Mouse (Mus musculus) forebrain, embryonic 11.5 days (tissue): ENCODE results near the gene Trappc11. TPM values are rescaled to one million over a fixed set of nuclear protein-coding genes. Genes with fewer than 3 reads are reported as not detected.

Experiments used
- ATAC-seq: fragments of 200-750 bp; cut with Nextera tagmentation; replicated peaks from 2 replicates; pipeline ENCODE4 v1.8.0; 2017; ENCODE audit warnings: moderate TSS enrichment; ENCODE audit not compliant: low FRiP score
- DNase-seq: peaks from one replicate; pipeline ENCODE4 v3.0.0-alpha.2; 2017; ENCODE audit warnings: low spot score
- H3K27ac ChIP-seq: fragments of 300-500 bp; sonication (generic); 2 replicates; pipeline ENCODE4 v1.5.1; 2014; ENCODE audit warnings: low read depth, low read length
- H3K27me3 ChIP-seq: fragments of 300-500 bp; sonication (generic); 2 replicates; pipeline ENCODE4 v1.6.1; 2014; ENCODE audit warnings: mild to moderate bottlenecking, low read length, mixed read lengths; ENCODE audit not compliant: control insufficient read depth, insufficient read depth
- H3K36me3 ChIP-seq: fragments of 300-500 bp; sonication (generic); 2 replicates; pipeline ENCODE4 v1.6.1; 2014; ENCODE audit warnings: mild to moderate bottlenecking, low read length, moderate library complexity, mixed read lengths; ENCODE audit not compliant: control insufficient read depth, insufficient read depth
- H3K4me1 ChIP-seq: fragments of 300-500 bp; sonication (generic); replicated peaks from 2 replicates; pipeline ENCODE4 v1.6.1; 2014; ENCODE audit warnings: low read length, mixed read lengths; ENCODE audit not compliant: control insufficient read depth, insufficient read depth
- H3K4me2 ChIP-seq: fragments of 300-500 bp; sonication (generic); 2 replicates; pipeline ENCODE4 v1.6.1; 2014; ENCODE audit warnings: low read depth, mild to moderate bottlenecking, low read length, moderate library complexity, mixed read lengths; ENCODE audit not compliant: severe bottlenecking
- H3K4me3 ChIP-seq: fragments of 300-500 bp; sonication (generic); 2 replicates; pipeline ENCODE4 v1.5.1; 2014; ENCODE audit warnings: low read depth, low read length
- H3K9ac ChIP-seq: fragments of 300-500 bp; sonication (generic); 2 replicates; pipeline ENCODE4 v1.6.1; 2014; ENCODE audit warnings: low read length
- H3K9me3 ChIP-seq: fragments of 300-500 bp; sonication (generic); 2 replicates; pipeline ENCODE4 v1.6.1; 2016; ENCODE audit warnings: low read length, mixed read lengths; ENCODE audit not compliant: control insufficient read depth
- WGBS: fragments of 180-500 bp; shearing (Covaris S2); extraction: QIAGEN DNeasy Blood & Tissue Kit; methylation state at CpG from one replicate; pipeline ENCODE4 v1.1.7; 2014; 5-methylcytosine and 5-hydroxymethylcytosine counted together
- polyA plus RNA-seq: library from polyadenylated mRNA; unstranded; fragments of >200 nt; fragmentation: Nextera tagmentation; extraction: Ambion mirVana; gene quantifications from 2 replicates; pipeline ENCODE4 v1.2.1, GENCODE M21; 2014

The Trappc11 gene
- polyA plus RNA-seq, 1 experiment from 2014 or later: 44.2 TPM

DNA sequence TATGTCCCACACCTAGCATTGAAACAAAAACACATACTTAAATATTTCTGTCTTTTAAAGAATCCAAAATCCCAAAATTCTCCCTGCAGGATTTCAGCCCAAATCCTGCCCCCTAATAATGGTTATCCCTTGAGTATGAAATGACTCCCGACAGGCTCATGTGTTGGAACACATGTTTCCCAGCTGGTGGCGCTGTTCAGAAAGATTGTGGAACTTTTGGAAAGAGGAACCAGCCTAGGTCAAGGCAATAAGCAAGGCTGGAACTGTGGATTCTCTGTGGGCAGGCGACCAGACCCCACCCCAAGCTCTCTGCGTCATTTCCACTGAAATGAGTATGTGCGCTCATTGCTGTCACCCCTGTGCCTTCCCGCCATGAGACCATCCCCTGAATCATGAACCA lies 20.3 kb upstream of the Trappc11 start:
- H3K4me2 ChIP-seq: no peak overlapping the region
- H3K9ac ChIP-seq: no peak overlapping the region
- peaks cover 8% of the 10 kb centered on the region for H3K36me3 ChIP-seq
- no peaks in the 10 kb centered on the region for H3K4me1 ChIP-seq
- H3K9me3 ChIP-seq: no peaks in the 10 kb centered on the region
- ATAC-seq: no peak
- H3K4me3 ChIP-seq: no peak overlapping the region
- no peaks in the 10 kb centered on the region for H3K27me3 ChIP-seq
- 84% methylated on average over 6 of the region's 6 CpGs for WGBS
- no peak overlapping the region for H3K27ac ChIP-seq
- DNase-seq: no peak

DNA sequence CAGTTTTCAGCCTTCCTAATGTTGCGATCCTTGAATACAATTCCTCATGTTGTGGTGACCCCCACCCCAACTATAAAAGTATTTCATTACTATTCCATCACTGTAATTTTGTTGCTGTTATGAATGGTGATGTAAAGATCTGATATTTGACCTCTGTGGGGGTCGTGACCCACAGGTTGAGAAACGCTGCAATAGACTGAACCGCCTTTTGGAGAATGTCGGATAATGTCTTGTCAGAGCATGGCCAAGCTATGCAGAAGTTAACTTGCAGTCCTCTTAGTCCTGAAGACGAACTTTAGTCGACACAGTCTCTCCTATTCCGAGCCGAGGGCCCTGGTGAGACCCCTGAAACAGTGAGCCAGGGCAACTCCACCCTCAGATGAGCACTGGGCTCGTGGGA lies 13.8 kb upstream of the Trappc11 start:
- no peak overlapping the region for H3K27ac ChIP-seq
- H3K4me3 ChIP-seq: no peak overlapping the region
- ATAC-seq: no peak
- no peaks in the 10 kb centered on the region for H3K4me1 ChIP-seq
- peaks cover 23% of the 10 kb centered on the region for H3K36me3 ChIP-seq
- no peak overlapping the region for H3K9ac ChIP-seq
- DNase-seq: no peak
- H3K27me3 ChIP-seq: no peaks in the 10 kb centered on the region
- WGBS: 95% methylated on average over 10 of the region's 10 CpGs
- no peak overlapping the region for H3K4me2 ChIP-seq
- H3K9me3 ChIP-seq: no peaks in the 10 kb centered on the region

DNA sequence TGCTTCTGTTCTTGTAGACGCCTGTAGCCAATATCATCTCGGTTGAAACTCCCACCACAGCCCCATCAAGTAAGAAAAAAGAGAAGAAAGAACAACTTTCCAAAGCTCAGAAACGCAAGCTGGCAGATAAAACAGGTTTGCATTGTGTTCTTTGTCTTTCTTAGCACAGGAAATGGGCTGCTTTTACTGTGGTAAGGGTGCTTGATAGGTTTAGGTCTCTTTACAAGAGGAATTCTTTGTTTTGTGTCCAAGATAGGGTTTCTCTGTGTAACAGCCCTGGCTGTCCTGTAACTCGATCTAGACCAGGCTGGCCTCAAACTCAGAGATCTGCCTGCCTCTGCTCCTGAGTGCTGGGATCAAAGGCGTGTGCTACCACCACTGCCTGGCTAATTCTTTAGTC lies 10.8 kb upstream of the Trappc11 start:
- Histone ChIP-seq H3K4me3 (no peak overlapping the region), H3K9me3 (no peaks in the 10 kb centered on the region), H3K4me1 (no peaks in the 10 kb centered on the region), H3K4me2 (no peak overlapping the region), H3K9ac (no peak overlapping the region), H3K27me3 (no peaks in the 10 kb centered on the region), H3K27ac (no peak overlapping the region), H3K36me3 (peaks cover 20% of the 10 kb centered on the region)
- 94% methylated on average over 5 of the region's 5 CpGs for WGBS
- no peak for ATAC-seq
- no peak for DNase-seq

DNA sequence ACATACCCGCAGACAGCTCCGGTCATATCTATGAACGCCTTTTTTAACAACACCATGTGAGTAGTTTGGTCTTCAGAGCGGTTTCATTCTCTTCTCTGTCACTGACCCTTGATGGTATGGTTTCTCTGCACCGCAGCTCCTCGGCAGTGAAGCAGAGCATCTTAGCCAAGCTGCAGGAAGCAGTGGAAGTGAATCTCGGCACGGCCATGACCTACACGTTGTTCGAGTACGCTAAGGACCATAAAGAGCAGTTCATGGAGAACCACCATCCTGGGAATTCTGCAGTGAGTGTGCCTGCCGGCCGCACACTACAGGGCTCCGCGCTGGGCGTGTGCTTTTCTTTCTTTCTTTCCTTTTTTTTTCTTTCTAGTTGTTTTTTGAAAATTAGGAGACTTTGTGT lies 9.5 kb upstream of the Trappc11 start:
- Histone ChIP-seq H3K4me2 (no peak overlapping the region), H3K4me3 (no peak overlapping the region), H3K4me1 (no peaks in the 10 kb centered on the region), H3K9ac (no peak overlapping the region), H3K27me3 (no peaks in the 10 kb centered on the region), H3K9me3 (no peaks in the 10 kb centered on the region), H3K27ac (no peak overlapping the region), H3K36me3 (peaks cover 7% of the 10 kb centered on the region)
- ATAC-seq: no peak
- no peak for DNase-seq
- 95% methylated on average over 16 of the region's 16 CpGs for WGBS

DNA sequence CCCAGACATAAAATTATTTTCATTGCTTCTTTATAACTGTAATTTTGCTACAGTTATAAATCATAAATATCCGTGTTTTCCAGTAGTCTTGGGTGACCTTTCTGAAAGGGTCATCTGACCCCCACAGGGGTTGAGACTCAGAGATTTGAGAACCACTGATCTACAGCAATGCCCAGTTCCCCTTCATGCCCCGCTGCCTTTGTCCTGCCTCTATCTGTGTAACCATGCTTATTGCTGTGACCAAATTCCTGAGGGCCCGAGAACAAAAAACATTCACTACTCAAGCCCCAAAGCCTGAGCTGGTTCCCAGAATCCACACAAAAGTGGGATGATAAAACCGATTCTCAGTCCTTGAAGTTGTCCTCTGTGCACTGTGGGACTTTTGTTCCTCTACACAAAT lies 5.1 kb upstream of the Trappc11 start:
- WGBS: 77% methylated on average over 4 of the region's 4 CpGs
- Histone ChIP-seq H3K9ac (no peak overlapping the region), H3K4me2 (no peak overlapping the region), H3K9me3 (no peaks in the 10 kb centered on the region), H3K36me3 (no peaks in the 10 kb centered on the region), H3K4me1 (no peaks in the 10 kb centered on the region), H3K27ac (no peak overlapping the region), H3K27me3 (no peaks in the 10 kb centered on the region), H3K4me3 (no peak overlapping the region)
- no peak for DNase-seq
- ATAC-seq: no peak

DNA sequence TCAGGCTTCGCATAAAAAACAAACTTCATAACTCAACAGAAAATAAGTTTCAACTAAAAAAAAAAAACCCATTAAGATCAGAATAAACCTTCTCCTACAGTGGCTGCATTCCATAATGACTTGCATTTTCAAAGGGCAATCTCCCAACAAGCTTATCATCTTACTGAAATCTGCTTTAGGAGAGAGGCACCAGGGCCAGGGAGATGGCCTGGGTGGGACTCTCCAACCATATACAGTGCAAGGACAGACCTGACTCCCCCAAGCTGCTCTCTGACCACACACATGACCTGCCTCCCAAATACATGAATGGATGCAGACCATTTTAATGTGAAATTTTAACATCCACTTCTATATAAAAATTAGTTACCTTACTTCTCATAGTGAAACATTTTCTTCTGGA lies 5.2 kb downstream of the Trappc11 start:
- H3K4me2 ChIP-seq: no peak overlapping the region
- H3K27me3 ChIP-seq: no peaks in the 10 kb centered on the region
- H3K27ac ChIP-seq: no peak overlapping the region
- peaks cover 4% of the 10 kb centered on the region; the same call in 1 of the 2 replicates for H3K36me3 ChIP-seq
- H3K9ac ChIP-seq: no peak overlapping the region
- 98% methylated on average over 1 of the region's 1 CpGs for WGBS
- no peak for DNase-seq
- H3K4me3 ChIP-seq: no peak overlapping the region
- H3K9me3 ChIP-seq: no peaks in the 10 kb centered on the region
- ATAC-seq: no peak
- H3K4me1 ChIP-seq: peaks cover 2% of the 10 kb centered on the region; the same call in 1 of the 2 replicates

DNA sequence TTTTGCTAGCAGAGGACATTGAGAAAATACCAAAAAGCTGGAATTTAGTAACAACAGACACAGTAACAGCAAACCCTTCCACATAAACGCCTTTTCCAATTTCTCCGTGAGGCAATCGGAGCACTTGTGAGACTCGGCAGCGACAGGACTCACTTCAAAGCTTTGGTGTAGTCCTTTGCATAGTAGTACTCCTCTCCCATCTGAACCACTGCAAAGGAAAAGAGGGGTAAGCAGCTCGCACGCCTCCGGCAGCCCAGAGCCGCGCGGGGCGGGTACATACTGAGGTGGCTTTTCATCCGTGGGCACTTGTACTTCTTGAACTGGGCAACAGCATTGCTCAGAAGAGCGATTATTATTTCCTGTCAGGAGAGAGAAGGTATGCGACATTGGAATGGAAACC lies 19.7 kb downstream of the Trappc11 start:
- ATAC-seq: no peak
- no peak for DNase-seq
- no peak overlapping the region for H3K9ac ChIP-seq
- H3K4me3 ChIP-seq: no peak overlapping the region
- no peaks in the 10 kb centered on the region for H3K9me3 ChIP-seq
- H3K4me2 ChIP-seq: no peak overlapping the region
- H3K27me3 ChIP-seq: no peaks in the 10 kb centered on the region
- H3K27ac ChIP-seq: no peak overlapping the region
- H3K36me3 ChIP-seq: peaks cover 3% of the 10 kb centered on the region
- no peaks in the 10 kb centered on the region for H3K4me1 ChIP-seq
- 96% methylated on average over 15 of the region's 15 CpGs for WGBS

DNA sequence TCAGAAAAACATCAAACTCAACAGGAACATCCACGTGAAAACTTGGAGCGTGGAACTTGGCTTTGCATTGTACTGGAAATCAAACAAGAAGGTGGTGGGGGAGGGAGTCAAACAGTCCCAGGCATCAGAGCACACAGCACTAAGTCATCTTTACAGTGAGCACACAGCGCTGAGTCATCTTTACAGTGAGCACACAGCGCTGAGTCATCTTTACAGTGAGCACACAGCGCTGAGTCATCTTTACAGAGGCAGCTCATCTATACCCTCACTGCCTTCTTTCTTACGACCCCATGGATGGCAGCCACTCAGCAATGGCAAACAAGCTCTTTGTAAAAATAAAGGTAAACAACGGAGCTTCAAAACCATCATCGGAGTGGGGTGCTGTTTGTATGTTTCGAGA lies 22.3 kb downstream of the Trappc11 start:
- 95% methylated on average over 9 of the region's 9 CpGs for WGBS
- H3K4me1 ChIP-seq: no peaks in the 10 kb centered on the region
- no peak overlapping the region for H3K27ac ChIP-seq
- ATAC-seq (no peak), DNase-seq (no peak)
- peaks cover 3% of the 10 kb centered on the region for H3K36me3 ChIP-seq
- H3K4me3 ChIP-seq: no peak overlapping the region
- no peaks in the 10 kb centered on the region for H3K27me3 ChIP-seq
- H3K4me2 ChIP-seq: no peak overlapping the region
- H3K9ac ChIP-seq: no peak overlapping the region
- no peaks in the 10 kb centered on the region for H3K9me3 ChIP-seq

DNA sequence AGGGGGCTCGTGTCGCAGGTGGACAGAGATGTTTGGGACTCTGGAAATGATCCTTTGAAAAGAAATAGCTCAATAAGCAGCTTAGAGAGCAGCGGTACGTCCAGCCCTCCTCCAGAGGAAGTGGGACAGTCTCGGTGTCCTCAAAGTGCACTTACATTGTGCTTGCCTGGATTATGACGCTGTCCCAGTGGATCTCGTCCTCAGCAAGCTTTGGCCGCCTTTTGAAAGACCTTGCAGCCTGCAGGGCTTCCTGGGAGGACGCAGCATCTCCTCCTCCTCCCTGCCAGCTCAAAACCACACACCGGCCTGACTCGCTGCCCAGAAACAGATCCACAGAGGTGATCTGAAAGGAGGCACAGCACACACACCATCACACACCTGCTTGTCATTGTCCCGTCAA lies 27.8 kb downstream of the Trappc11 start:
- Histone ChIP-seq H3K9me3 (no peaks in the 10 kb centered on the region), H3K4me3 (no peak overlapping the region), H3K27ac (no peak overlapping the region), H3K9ac (no peak overlapping the region), H3K27me3 (no peaks in the 10 kb centered on the region), H3K36me3 (no peaks in the 10 kb centered on the region), H3K4me1 (no peaks in the 10 kb centered on the region), H3K4me2 (no peak overlapping the region)
- ATAC-seq (no peak), DNase-seq (no peak)
- WGBS: 88% methylated on average over 12 of the region's 12 CpGs
